14 mouse cellular contexts compared by ENCODE assay signal in the genomic region with DNA sequence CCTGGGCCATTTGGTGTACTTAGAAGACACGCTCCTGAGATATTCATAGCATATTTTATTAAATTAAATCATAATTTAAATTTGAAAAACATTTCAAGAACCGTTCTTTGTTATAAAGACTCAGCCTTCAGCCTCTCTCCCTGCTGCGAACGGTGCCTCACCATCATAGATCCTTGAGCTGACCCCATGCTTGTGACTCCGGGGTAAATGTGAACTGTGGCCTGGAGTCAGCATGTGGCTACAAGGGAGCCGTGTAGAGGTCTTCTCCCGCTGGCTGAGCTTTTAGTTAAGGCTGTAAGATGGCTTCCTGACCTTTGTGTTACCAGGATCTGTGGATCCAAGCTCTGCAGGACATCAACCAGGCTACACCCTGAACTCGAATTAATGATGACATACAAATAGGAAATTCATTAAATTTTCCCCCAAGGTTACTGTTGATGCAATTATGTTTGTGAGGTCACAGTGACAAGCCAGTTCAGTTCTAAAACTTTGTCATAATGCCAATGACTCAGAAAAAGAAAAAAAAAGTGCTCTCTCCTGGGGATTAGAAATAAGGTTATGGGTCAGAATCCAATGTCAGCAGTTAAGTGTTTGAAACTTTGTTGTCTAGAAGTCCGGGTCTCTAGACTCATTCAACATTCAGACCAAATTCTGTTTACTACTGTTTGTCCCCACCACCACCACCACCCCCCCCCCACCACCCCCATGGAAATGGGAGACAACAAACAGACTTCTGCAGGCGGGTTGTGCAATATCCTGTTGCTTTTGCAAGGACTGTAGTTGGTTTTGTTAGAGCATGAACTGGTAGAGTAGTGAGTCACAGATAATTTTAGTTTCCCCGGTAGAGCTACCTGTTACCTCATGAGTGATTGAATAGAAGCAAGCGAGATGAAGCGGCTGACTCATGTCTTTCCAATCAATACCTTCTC.
DNase-seq lines count a peak whose midpoint lies in the region; ATAC-seq and TF ChIP-seq lines count a peak whose summit lies in the region.
"Had no signal": no experiment of that assay in that cellular context is flagged by ENCODE, and none has a peak within 500 bp of the region (broad histone marks: within the 10 kb centered on the region; RNA-seq: fewer than 3 reads in every experiment).

No protein-coding gene starts in this region.

- no peaks in the 10 kb centered on the region for H3K9me3 ChIP-seq in liver, embryonic 12.5 days (replicated peaks)
- no peaks in the 10 kb centered on the region for H3K9me3 ChIP-seq in stomach, embryonic 15.5 days
- no peaks in the 10 kb centered on the region for H3K9me3 ChIP-seq in midbrain, embryonic 13.5 days
- no peaks in the 10 kb centered on the region for H3K9me3 ChIP-seq in midbrain, embryonic 14.5 days (ENCODE audit: control insufficient read depth, low read length)
- H3K9me3 ChIP-seq: embryonic facial prominence, embryonic 10.5 days; kidney, embryonic 15.5 days; neural tube, embryonic 12.5 days had no signal

- no peak for TF ChIP-seq CTCF in liver, adult 2 months (IDR thresholded peaks at IDR 0.05; ENCODE audit: low read depth, low read length)

- 0 out of 2 replicates have a peak overlapping the region, but pooled peaks have one; percentile 5 for H3K9ac ChIP-seq in liver, adult 2 months (ENCODE audit: low read depth, low read length)
- no peak overlapping the region for H3K9ac ChIP-seq in liver, embryonic 12.5 days
- H3K9ac ChIP-seq in stomach, embryonic 15.5 days, result no peak overlapping the region
- H3K9ac ChIP-seq in midbrain, embryonic 13.5 days (replicated peaks), result no peak overlapping the region
- H3K9ac ChIP-seq in midbrain, embryonic 14.5 days (replicated peaks; ENCODE audit: low read length), result no peak overlapping the region
- H3K9ac ChIP-seq: kidney, embryonic 15.5 days; neural tube, embryonic 12.5 days had no signal

- peaks cover 16% of the 10 kb centered on the region for H3K36me3 ChIP-seq in liver, adult 2 months (ENCODE audit: control insufficient read depth, insufficient read depth, low read length)
- no peaks in the 10 kb centered on the region for H3K36me3 ChIP-seq in liver, embryonic 12.5 days
- no peaks in the 10 kb centered on the region for H3K36me3 ChIP-seq in stomach, embryonic 15.5 days
- no peaks in the 10 kb centered on the region for H3K36me3 ChIP-seq in midbrain, embryonic 13.5 days
- no peaks in the 10 kb centered on the region for H3K36me3 ChIP-seq in midbrain, embryonic 14.5 days (ENCODE audit: control insufficient read depth, insufficient read depth, low read length)
- H3K36me3 ChIP-seq: embryonic facial prominence, embryonic 10.5 days; kidney, embryonic 15.5 days; neural tube, embryonic 12.5 days had no signal

- no peaks in the 10 kb centered on the region; the same call in 1 of the 2 replicates for H3K79me2 ChIP-seq in liver, adult 2 months (ENCODE audit: control insufficient read depth, insufficient read depth, low read length)

- peak; percentile 97 for DNase-seq in liver, adult 2 months (ENCODE audit: extremely low read depth, low read depth, low spot score)
- peak; percentile 45 for DNase-seq in induced T-regulatory cell, adult 2 months (ENCODE audit: low read depth)
- DNase-seq in cerebellum, postnatal 4 days (ENCODE audit: low spot score in 2 of 2), result no peak
- no peak for DNase-seq in midbrain, embryonic 14.5 days
- DNase-seq: cerebellum, adult 11 months; right cerebral cortex, postnatal 4 days had no signal

- H3K4me3 ChIP-seq in liver, adult 2 months (ENCODE audit: insufficient read depth, low read depth, low read length), result no peak overlapping the region
- H3K4me3 ChIP-seq in liver, embryonic 12.5 days, result no peak overlapping the region
- H3K4me3 ChIP-seq in stomach, embryonic 15.5 days (replicated peaks), result no peak overlapping the region
- no peak overlapping the region for H3K4me3 ChIP-seq in midbrain, embryonic 13.5 days (replicated peaks)
- H3K4me3 ChIP-seq in midbrain, embryonic 14.5 days (replicated peaks; ENCODE audit: low read depth, low read length), result no peak overlapping the region
- H3K4me3 ChIP-seq: embryonic facial prominence, embryonic 10.5 days; kidney, embryonic 15.5 days; neural tube, embryonic 12.5 days had no signal

- 21% methylated on average over 13 of the region's 13 CpGs for WGBS in liver, adult 2 months
- 58% methylated on average over 13 of the region's 13 CpGs for WGBS in liver, embryonic 12.5 days (ENCODE audit: insufficient replicate concordance)
- WGBS in stomach, embryonic 15.5 days, result 76% methylated on average over 13 of the region's 13 CpGs
- WGBS in midbrain, embryonic 13.5 days, result 76% methylated on average over 13 of the region's 13 CpGs
- WGBS in midbrain, embryonic 14.5 days, result 79% methylated on average over 13 of the region's 13 CpGs

- peaks cover 22% of the 10 kb centered on the region for H3K4me1 ChIP-seq in liver, adult 2 months (ENCODE audit: control insufficient read depth, insufficient read depth, low read length)
- H3K4me1 ChIP-seq in liver, embryonic 12.5 days, result 0 out of 2 replicates have a peak, but pooled peaks cover 6% of the 10 kb centered on the region
- no peaks in the 10 kb centered on the region for H3K4me1 ChIP-seq in stomach, embryonic 15.5 days
- no peaks in the 10 kb centered on the region for H3K4me1 ChIP-seq in midbrain, embryonic 13.5 days (replicated peaks)
- no peaks in the 10 kb centered on the region for H3K4me1 ChIP-seq in midbrain, embryonic 14.5 days (ENCODE audit: control insufficient read depth, insufficient read depth, low read length)
- H3K4me1 ChIP-seq: kidney, embryonic 15.5 days; neural tube, embryonic 12.5 days had no signal

- H3K4me2 ChIP-seq in liver, embryonic 12.5 days, result no peak overlapping the region
- H3K4me2 ChIP-seq in stomach, embryonic 15.5 days, result no peak overlapping the region
- H3K4me2 ChIP-seq in midbrain, embryonic 13.5 days (replicated peaks), result no peak overlapping the region
- H3K4me2 ChIP-seq in midbrain, embryonic 14.5 days (ENCODE audit: low read length), result no peak overlapping the region
- H3K4me2 ChIP-seq: kidney, embryonic 15.5 days; neural tube, embryonic 12.5 days had no signal

- H3K27me3 ChIP-seq in liver, adult 2 months (ENCODE audit: control insufficient read depth, insufficient read depth, low read length), result no peaks in the 10 kb centered on the region
- H3K27me3 ChIP-seq in liver, embryonic 12.5 days (replicated peaks), result no peaks in the 10 kb centered on the region
- H3K27me3 ChIP-seq in stomach, embryonic 15.5 days (replicated peaks), result no peaks in the 10 kb centered on the region
- no peaks in the 10 kb centered on the region for H3K27me3 ChIP-seq in midbrain, embryonic 13.5 days
- no peaks in the 10 kb centered on the region for H3K27me3 ChIP-seq in midbrain, embryonic 14.5 days (ENCODE audit: control insufficient read depth, insufficient read depth, low read length)
- H3K27me3 ChIP-seq: kidney, embryonic 15.5 days; neural tube, embryonic 12.5 days; Patski had no signal

- ATAC-seq in liver, embryonic 12.5 days, result no peak
- ATAC-seq in activated CD4-positive, CD25-positive, alpha-beta regulatory T cell, adult 4 months, result peak; percentile 29
- no peak for ATAC-seq in stomach, embryonic 15.5 days (ENCODE audit: insufficient read depth, low FRiP score, low read depth)
- ATAC-seq in midbrain, embryonic 13.5 days, result no peak
- no peak for ATAC-seq in midbrain, embryonic 14.5 days (ENCODE audit: low FRiP score, low TSS enrichment)
- ATAC-seq: Patski had no signal

- no peak for TF ChIP-seq POLR2A in liver, adult 2 months (IDR thresholded peaks at IDR 0.05; ENCODE audit: extremely low read depth, insufficient read depth, low read length)

- peak overlapping the region; percentile 76 for H3K27ac ChIP-seq in liver, adult 2 months (replicated peaks; ENCODE audit: insufficient read depth, low read depth, low read length)
- H3K27ac ChIP-seq in liver, embryonic 12.5 days, result no peak overlapping the region
- 0 out of 2 replicates have a peak overlapping the region, but pooled peaks have one; percentile 46 for H3K27ac ChIP-seq in stomach, embryonic 15.5 days
- H3K27ac ChIP-seq in midbrain, embryonic 13.5 days, result no peak overlapping the region
- H3K27ac ChIP-seq in midbrain, embryonic 14.5 days (replicated peaks; ENCODE audit: low read depth, low read length), result no peak overlapping the region
- H3K27ac ChIP-seq: embryonic facial prominence, embryonic 10.5 days; kidney, embryonic 15.5 days; neural tube, embryonic 12.5 days had no signal

Comparison
In these comparisons a context has a peak if more than half of its experiments do, and no peak if none do; other contexts are left out.
1. H3K27ac ChIP-seq: peak in liver, adult 2 months (single experiment) and stomach, embryonic 15.5 days (single experiment); none in liver, embryonic 12.5 days (single experiment), midbrain, embryonic 13.5 days (single experiment) and midbrain, embryonic 14.5 days (single experiment).
2. DNase-seq: peak in liver, adult 2 months (single experiment) and induced T-regulatory cell, adult 2 months (single experiment); none in cerebellum, postnatal 4 days (0 of 2) and midbrain, embryonic 14.5 days (single experiment).